Mouse (Mus musculus) thymus, postnatal 25 days (tissue): ENCODE data around the gene Emcn.

Experiments
- DNase-seq: peaks from one replicate; pipeline ENCODE4 v3.0.0; 2022

Gene Emcn

GRCm38 (mm10) chr3:137415451-137416086 lies 74.7 kb downstream of the Emcn start:
- no peak for DNase-seq

- no peak for DNase-seq
Observed at GRCm38 (mm10) chr3:137418636-137419035, 77.8 kb downstream of the Emcn start.

- DNase-seq: no peak
Observed at GRCm38 (mm10) chr3:137429516-137429915, 88.6 kb downstream of the Emcn start.

- DNase-seq: no peak
Observed at GRCm38 (mm10) chr3:137464902-137465629, 124.2 kb downstream of the Emcn start.

- DNase-seq: no peak
Observed at GRCm38 (mm10) chr3:137465953-137466352, 125.1 kb downstream of the Emcn start.

- DNase-seq: no peak
Observed at GRCm38 (mm10) chr3:137466766-137467165, 125.9 kb downstream of the Emcn start.

- DNase-seq: no peak
Observed at GRCm38 (mm10) chr3:137467386-137467785, 126.5 kb downstream of the Emcn start.

- DNase-seq: no peak
Observed at GRCm38 (mm10) chr3:137472145-137472544, 131.3 kb downstream of the Emcn start.

GRCm38 (mm10) chr3:137479761-137480339 lies 139.0 kb downstream of the Emcn start:
- DNase-seq: no peak

- no peak for DNase-seq
Observed at GRCm38 (mm10) chr3:137481157-137481556, 140.3 kb downstream of the Emcn start.
